ENCODE assay signal across 14 mouse cellular contexts in genomic region chr11:113627785-113628184, GRCm38 (mm10). TPM values are rescaled to one million over a fixed set of nuclear protein-coding genes. Genes with fewer than 3 reads are reported as not detected.
DNase-seq lines count a peak whose midpoint lies in the region; ATAC-seq and TF ChIP-seq lines count a peak whose summit lies in the region.
"Had no signal": no experiment of that assay in that cellular context is flagged by ENCODE, and none has a peak within 500 bp of the region (broad histone marks: within the 10 kb centered on the region; RNA-seq: fewer than 3 reads in every experiment).

No protein-coding gene starts in this region.

- TF ChIP-seq EP300 in MEL (IDR thresholded peaks at IDR 0.05; ENCODE audit: low read depth in 1 of 2, low read length in 2 of 2): no peak

- H3K36me3 ChIP-seq in forebrain, postnatal 0 days (ENCODE audit: insufficient read depth): 0 out of 2 replicates have a peak, but pooled peaks cover 6% of the 10 kb centered on the region
- peaks cover 10% of the 10 kb centered on the region for H3K36me3 ChIP-seq in forebrain, embryonic 15.5 days
- no peaks in the 10 kb centered on the region for H3K36me3 ChIP-seq in lung, embryonic 14.5 days (ENCODE audit: insufficient read depth)
- H3K36me3 ChIP-seq in MEL (ENCODE audit: control insufficient read depth in 1 of 2, insufficient read depth in 2 of 2, low read length in 2 of 2): no peaks in the 10 kb centered on the region
- H3K36me3 ChIP-seq: embryonic facial prominence, embryonic 13.5 days; G1E; heart, embryonic 15.5 days; limb, embryonic 13.5 days had no signal

- TF ChIP-seq POLR2A in lung, adult 2 months (IDR thresholded peaks at IDR 0.05; ENCODE audit: borderline replicate concordance, extremely low read depth, low read depth, low read length): no peak
- no peak for TF ChIP-seq POLR2A in MEL (IDR thresholded peaks at IDR 0.05; ENCODE audit: control insufficient read depth in 1 of 2, insufficient read depth in 1 of 2, low read depth in 1 of 2, low read length in 2 of 2, poor library complexity in 1 of 2)

- TF ChIP-seq CTCF in forebrain, postnatal 0 days (IDR thresholded peaks at IDR 0.05; ENCODE audit: low read depth): peak; percentile 70
- peak; percentile 48 for TF ChIP-seq CTCF in lung, embryonic 14.5 days (IDR thresholded peaks at IDR 0.05; ENCODE audit: low read depth)
- no peak for TF ChIP-seq CTCF in lung, adult 2 months (IDR thresholded peaks at IDR 0.05; ENCODE audit: insufficient read depth, low read length)
- peak; percentile 50 to 70 (median 59) for TF ChIP-seq CTCF in MEL (IDR thresholded peaks at IDR 0.05 in 2 of 3, conservative IDR thresholded peaks at IDR 0.05 in 1 of 3; ENCODE audit: control insufficient read depth in 1 of 3, insufficient read depth in 1 of 3, low read depth in 2 of 3, low read length in 3 of 3, poor library complexity in 1 of 3, severe bottlenecking in 1 of 3)

- no peak overlapping the region for H3K9ac ChIP-seq in forebrain, postnatal 0 days
- no peak overlapping the region for H3K9ac ChIP-seq in forebrain, embryonic 15.5 days (replicated peaks)
- H3K9ac ChIP-seq in lung, embryonic 14.5 days: no peak overlapping the region
- no peak overlapping the region for H3K9ac ChIP-seq in MEL (ENCODE audit: control insufficient read depth, low read depth, low read length, poor library complexity, severe bottlenecking)
- H3K9ac ChIP-seq: embryonic facial prominence, embryonic 13.5 days; heart, embryonic 15.5 days; limb, embryonic 13.5 days had no signal

- no peaks in the 10 kb centered on the region for H3K9me3 ChIP-seq in forebrain, postnatal 0 days (ENCODE audit: low read length)
- no peaks in the 10 kb centered on the region for H3K9me3 ChIP-seq in forebrain, embryonic 15.5 days
- no peaks in the 10 kb centered on the region for H3K9me3 ChIP-seq in lung, embryonic 14.5 days (ENCODE audit: low read depth, low read length)
- H3K9me3 ChIP-seq in MEL (replicated peaks; ENCODE audit: insufficient read depth, low read length): no peaks in the 10 kb centered on the region
- H3K9me3 ChIP-seq: embryonic facial prominence, embryonic 13.5 days; heart, embryonic 15.5 days; limb, embryonic 13.5 days had no signal

- no peak overlapping the region for H3K27ac ChIP-seq in forebrain, postnatal 0 days (ENCODE audit: low read depth, low read length)
- no peak overlapping the region for H3K27ac ChIP-seq in forebrain, embryonic 15.5 days (replicated peaks)
- H3K27ac ChIP-seq in lung, embryonic 14.5 days (ENCODE audit: low read depth): no peak overlapping the region
- no peak overlapping the region for H3K27ac ChIP-seq in MEL (ENCODE audit: control insufficient read depth, low read depth, low read length)
- H3K27ac ChIP-seq: embryonic facial prominence, embryonic 13.5 days; heart, embryonic 15.5 days; limb, embryonic 13.5 days had no signal

- ATAC-seq in forebrain, postnatal 0 days: no peak
- ATAC-seq in forebrain, embryonic 15.5 days (replicated peaks): no peak
- no peak for ATAC-seq in lung, embryonic 14.5 days (ENCODE audit: insufficient read depth)

- H3K4me1 ChIP-seq in forebrain, postnatal 0 days (ENCODE audit: insufficient read depth): no peaks in the 10 kb centered on the region
- 0 out of 2 replicates have a peak, but pooled peaks cover 3% of the 10 kb centered on the region for H3K4me1 ChIP-seq in forebrain, embryonic 15.5 days
- 0 out of 2 replicates have a peak, but pooled peaks cover 3% of the 10 kb centered on the region for H3K4me1 ChIP-seq in lung, embryonic 14.5 days (ENCODE audit: insufficient read depth)
- no peaks in the 10 kb centered on the region for H3K4me1 ChIP-seq in lung, adult 2 months (ENCODE audit: control insufficient read depth, insufficient read depth, low read length)
- H3K4me1 ChIP-seq in MEL (ENCODE audit: control insufficient read depth in 1 of 2, insufficient read depth in 2 of 2, low read length in 2 of 2): peaks cover 0 to 3% of the 10 kb centered on the region in 2 experiments; a peak in 2 of 4 replicates
- H3K4me1 ChIP-seq: embryonic facial prominence, embryonic 13.5 days; heart, embryonic 15.5 days; limb, embryonic 13.5 days had no signal

- intact Hi-C loops in heart, postnatal 36 days (cut with DNase I): no loop called here

- H3K79me2 ChIP-seq in MEL (ENCODE audit: control insufficient read depth, insufficient read depth, low read length, poor library complexity): no peaks in the 10 kb centered on the region

- H3K4me3 ChIP-seq in forebrain, postnatal 0 days (ENCODE audit: low read depth, low read length): no peak overlapping the region
- H3K4me3 ChIP-seq in forebrain, embryonic 15.5 days: no peak overlapping the region
- no peak overlapping the region for H3K4me3 ChIP-seq in lung, embryonic 14.5 days (ENCODE audit: low read depth, low read length)
- H3K4me3 ChIP-seq in lung, adult 2 months (replicated peaks; ENCODE audit: extremely low read depth, low read depth, low read length): no peak overlapping the region
- no peak overlapping the region for H3K4me3 ChIP-seq in MEL (ENCODE audit: control insufficient read depth in 1 of 2, insufficient read depth in 1 of 2, low read depth in 2 of 2, low read length in 2 of 2)
- H3K4me3 ChIP-seq: embryonic facial prominence, embryonic 13.5 days; heart, embryonic 15.5 days; limb, embryonic 13.5 days had no signal

- H3K4me2 ChIP-seq in forebrain, postnatal 0 days (ENCODE audit: low read depth): no peak overlapping the region
- no peak overlapping the region for H3K4me2 ChIP-seq in forebrain, embryonic 15.5 days (replicated peaks)
- H3K4me2 ChIP-seq in lung, embryonic 14.5 days: no peak overlapping the region
- H3K4me2 ChIP-seq: embryonic facial prominence, embryonic 13.5 days; heart, embryonic 15.5 days; limb, embryonic 13.5 days had no signal

- TF ChIP-seq RAD21 in MEL (IDR thresholded peaks at IDR 0.05; ENCODE audit: low read depth, low read length): peak; percentile 51

- WGBS in forebrain, postnatal 0 days: 46% methylated on average over 4 of the region's 4 CpGs
- WGBS in forebrain, embryonic 15.5 days: 52% methylated on average over 4 of the region's 4 CpGs
- WGBS in lung, embryonic 14.5 days: 40% methylated on average over 4 of the region's 4 CpGs
- WGBS in lung, adult 2 months: 53% methylated on average over 4 of the region's 4 CpGs

- DNase-seq in forebrain, postnatal 0 days: peak; percentile 57
- peak; percentile 66 for DNase-seq in lung, embryonic 14.5 days
- DNase-seq in lung, adult 2 months: no peak
- DNase-seq in MEL (ENCODE audit: low read depth, low spot score): peak; percentile 65
- DNase-seq in naive thymus-derived CD4-positive, alpha-beta T cell, adult 2 months (ENCODE audit: low read depth): peak; percentile 65
- no peak for DNase-seq in heart, adult 8-10 months (ENCODE audit: low spot score)
- no peak for DNase-seq in heart, postnatal 36 days
- DNase-seq: right cerebral cortex, adult 18-20 months had no signal

- H3K27me3 ChIP-seq in forebrain, postnatal 0 days (ENCODE audit: insufficient read depth, low read length): no peaks in the 10 kb centered on the region
- H3K27me3 ChIP-seq in forebrain, embryonic 15.5 days: no peaks in the 10 kb centered on the region
- H3K27me3 ChIP-seq in lung, embryonic 14.5 days (ENCODE audit: insufficient read depth, low read length): no peaks in the 10 kb centered on the region
- H3K27me3 ChIP-seq in MEL (ENCODE audit: control insufficient read depth in 1 of 2, insufficient read depth in 2 of 2, low read length in 2 of 2): peaks cover 0 to 2% of the 10 kb centered on the region in 2 experiments; a peak in 2 of 4 replicates
- H3K27me3 ChIP-seq: embryonic facial prominence, embryonic 13.5 days; heart, embryonic 15.5 days had no signal

RNA-seq across cellular contexts. Expression of gene Sstr2, which starts 8.6 kb away (rescaled TPM):
- 19.9 and 32.2 TPM in 2 replicates for total RNA-seq in forebrain, postnatal 0 days (2014; rRNA removed)
- 23.1 and 27.1 TPM in 2 replicates for polyA plus RNA-seq in forebrain, postnatal 0 days (2015; fragmentation: Nextera tagmentation; extraction: Ambion mirVana)
- polyA plus RNA-seq in forebrain, embryonic 15.5 days (2015; fragmentation: Nextera tagmentation; extraction: Ambion mirVana): 85.6 and 102 TPM in 2 replicates
- polyA plus RNA-seq in lung, embryonic 14.5 days (2014; fragmentation: Nextera tagmentation; extraction: Ambion mirVana): 1.4 and 2.0 TPM in 2 replicates
- polyA plus RNA-seq in lung, adult 2 months (2012; rRNA removed): 2.6 and 4.0 TPM in 2 replicates
- 0.26 and 0.77 TPM in 2 replicates for total RNA-seq in MEL (2012; rRNA removed)
- under 1 TPM in 1 of 2 experiments, not detected in 1; 0.82 TPM for polyA plus RNA-seq in MEL (2012; ENCODE audit: insufficient read depth in 1 of 2, insufficient read length in 2 of 2, low read depth in 1 of 2, low replicate concordance in 2 of 2, missing spikeins in 1 of 2)
- total RNA-seq in heart, adult 8-10 months (2022): not detected
- total RNA-seq in heart, postnatal 36 days (2021): not detected
- total RNA-seq: monocyte, adult 5-6 weeks had no signal
- polyA plus RNA-seq: G1E had no signal

RNA-seq across cellular contexts. Expression of gene Cog1, which starts 21.2 kb away (rescaled TPM):
- 37.2 and 48.8 TPM in 2 replicates for total RNA-seq in forebrain, postnatal 0 days (2014; rRNA removed)
- 25.3 and 28.6 TPM in 2 replicates for polyA plus RNA-seq in forebrain, postnatal 0 days (2015; fragmentation: Nextera tagmentation; extraction: Ambion mirVana)
- 36.9 and 37.6 TPM in 2 replicates for polyA plus RNA-seq in forebrain, embryonic 15.5 days (2015; fragmentation: Nextera tagmentation; extraction: Ambion mirVana)
- 28.4 and 28.8 TPM in 2 replicates for polyA plus RNA-seq in lung, embryonic 14.5 days (2014; fragmentation: Nextera tagmentation; extraction: Ambion mirVana)
- polyA plus RNA-seq in lung, adult 2 months (2012; rRNA removed): 43.9 and 45.9 TPM in 2 replicates
- 26.4 and 29.4 TPM in 2 replicates for total RNA-seq in MEL (2012; rRNA removed)
- 100 to 1,000 TPM in 1 of 2 experiments, 10 to 100 TPM in 1; 37.4 to 113 TPM for polyA plus RNA-seq in MEL (2012; ENCODE audit: insufficient read depth in 1 of 2, insufficient read length in 2 of 2, low read depth in 1 of 2, low replicate concordance in 2 of 2, missing spikeins in 1 of 2)
- 10 to 100 TPM; 21.0 to 26.0 (median 22.8) TPM for total RNA-seq in heart, adult 8-10 months (2022)
- total RNA-seq in heart, postnatal 36 days (2021): 10 to 100 TPM; 17.6 to 18.3 TPM

RNA-seq across cellular contexts. Expression of gene Slc39a11, which starts 22.1 kb away (rescaled TPM):
- total RNA-seq in forebrain, postnatal 0 days (2014; rRNA removed): 36.9 and 48.2 TPM in 2 replicates
- 33.1 and 39.1 TPM in 2 replicates for polyA plus RNA-seq in forebrain, postnatal 0 days (2015; fragmentation: Nextera tagmentation; extraction: Ambion mirVana)
- 39.6 and 42.2 TPM in 2 replicates for polyA plus RNA-seq in forebrain, embryonic 15.5 days (2015; fragmentation: Nextera tagmentation; extraction: Ambion mirVana)
- 19.6 and 21.8 TPM in 2 replicates for polyA plus RNA-seq in lung, embryonic 14.5 days (2014; fragmentation: Nextera tagmentation; extraction: Ambion mirVana)
- polyA plus RNA-seq in lung, adult 2 months (2012; rRNA removed): 15.3 and 16.9 TPM in 2 replicates
- 33.6 and 45.6 TPM in 2 replicates for total RNA-seq in MEL (2012; rRNA removed)
- polyA plus RNA-seq in MEL (2012; ENCODE audit: insufficient read depth in 1 of 2, insufficient read length in 2 of 2, low read depth in 1 of 2, low replicate concordance in 2 of 2, missing spikeins in 1 of 2): 10 to 100 TPM in 1 of 2 experiments, not detected in 1; 34.2 TPM
- 1 to 10 TPM; 2.8 to 4.4 (median 4.0) TPM for total RNA-seq in heart, adult 8-10 months (2022)
- total RNA-seq in heart, postnatal 36 days (2021): 1 to 10 TPM; 2.6 to 3.9 TPM

RNA-seq across cellular contexts. Expression of gene Fam104a, which starts 56.2 kb away (rescaled TPM):
- total RNA-seq in forebrain, postnatal 0 days (2014; rRNA removed): 37.6 and 38.7 TPM in 2 replicates
- polyA plus RNA-seq in forebrain, postnatal 0 days (2015; fragmentation: Nextera tagmentation; extraction: Ambion mirVana): 54.7 and 58.9 TPM in 2 replicates
- polyA plus RNA-seq in forebrain, embryonic 15.5 days (2015; fragmentation: Nextera tagmentation; extraction: Ambion mirVana): 47.1 and 47.2 TPM in 2 replicates
- polyA plus RNA-seq in lung, embryonic 14.5 days (2014; fragmentation: Nextera tagmentation; extraction: Ambion mirVana): 46.6 and 52.0 TPM in 2 replicates
- polyA plus RNA-seq in lung, adult 2 months (2012; rRNA removed): 21.2 and 31.7 TPM in 2 replicates
- 34.6 and 38.1 TPM in 2 replicates for total RNA-seq in MEL (2012; rRNA removed)
- 10 to 100 TPM in 1 of 2 experiments, not detected in 1; 33.6 TPM for polyA plus RNA-seq in MEL (2012; ENCODE audit: insufficient read depth in 1 of 2, insufficient read length in 2 of 2, low read depth in 1 of 2, low replicate concordance in 2 of 2, missing spikeins in 1 of 2)
- total RNA-seq in heart, adult 8-10 months (2022): 10 to 100 TPM; 15.0 to 16.7 (median 15.8) TPM
- 10 to 100 TPM; 14.9 to 15.6 TPM for total RNA-seq in heart, postnatal 36 days (2021)

RNA-seq across cellular contexts. Expression of gene D11Wsu47e, which starts 56.4 kb away (rescaled TPM):
- 34.2 and 36.7 TPM in 2 replicates for total RNA-seq in forebrain, postnatal 0 days (2014; rRNA removed)
- polyA plus RNA-seq in forebrain, postnatal 0 days (2015; fragmentation: Nextera tagmentation; extraction: Ambion mirVana): 23.4 and 25.7 TPM in 2 replicates
- polyA plus RNA-seq in forebrain, embryonic 15.5 days (2015; fragmentation: Nextera tagmentation; extraction: Ambion mirVana): 25.2 and 27.6 TPM in 2 replicates
- 20.9 and 22.9 TPM in 2 replicates for polyA plus RNA-seq in lung, embryonic 14.5 days (2014; fragmentation: Nextera tagmentation; extraction: Ambion mirVana)
- polyA plus RNA-seq in lung, adult 2 months (2012; rRNA removed): 6.2 and 7.1 TPM in 2 replicates
- total RNA-seq in MEL (2012; rRNA removed): 32.5 and 40.6 TPM in 2 replicates
- polyA plus RNA-seq in MEL (2012; ENCODE audit: insufficient read depth in 1 of 2, insufficient read length in 2 of 2, low read depth in 1 of 2, low replicate concordance in 2 of 2, missing spikeins in 1 of 2): 10 to 100 TPM in 1 of 2 experiments, not detected in 1; 25.0 TPM
- 1 to 10 TPM; 5.9 to 8.4 (median 6.8) TPM for total RNA-seq in heart, adult 8-10 months (2022)
- 1 to 10 TPM; 6.3 to 8.2 TPM for total RNA-seq in heart, postnatal 36 days (2021)

Comparison
In these comparisons a context has a peak if more than half of its experiments do, and no peak if none do; other contexts are left out.
1. DNase-seq: peak in forebrain, postnatal 0 days (single experiment), lung, embryonic 14.5 days (single experiment), MEL (single experiment) and naive thymus-derived CD4-positive, alpha-beta T cell, adult 2 months (single experiment); none in lung, adult 2 months (single experiment), heart, adult 8-10 months (single experiment) and heart, postnatal 36 days (0 of 2).